Mouse (Mus musculus) CH12.LX (cell line): ENCODE results near the gene Paqr5. TPM values are rescaled to one million over a fixed set of nuclear protein-coding genes. Genes with fewer than 3 reads are reported as not detected.

Experiments
- DNase-seq: peaks from one replicate; pipeline ENCODE4 v3.0.0-alpha.2; 2013; ENCODE audit errors: extremely low read depth
- H3K27ac ChIP-seq: 2 replicates; pipeline ENCODE4 v1.5.1; 2012; ENCODE audit warnings: low read depth, mild to moderate bottlenecking, control low read depth, moderate library complexity; ENCODE audit not compliant: insufficient read depth
- H3K27me3 ChIP-seq: replicated peaks from 2 replicates; pipeline ENCODE3; 2012; ENCODE audit warnings: inconsistent platforms
- H3K36me3 ChIP-seq, 2 experiments: replicated peaks in 1 of 2; 2 replicates each; pipeline versions ENCODE3 to v1.6.1; 2012; ENCODE audit warnings: inconsistent platforms in 1 of 2, low read length in 1 of 2, mild to moderate bottlenecking in 1 of 2, mixed read lengths in 1 of 2, moderate library complexity in 1 of 2; ENCODE audit not compliant: control insufficient read depth in 1 of 2, insufficient read depth in 1 of 2
- H3K4me1 ChIP-seq, 2 experiments: 2 replicates each; pipeline ENCODE4 v1.6.1; 2012; ENCODE audit warnings: inconsistent platforms in 1 of 2, moderate library complexity in 1 of 2; ENCODE audit not compliant: insufficient read depth in 2 of 2, control insufficient read depth in 1 of 2
- H3K4me2 ChIP-seq: 2 replicates; pipeline ENCODE4 v1.6.1; 2012; ENCODE audit warnings: low read depth, mild to moderate bottlenecking, control low read depth; ENCODE audit not compliant: poor library complexity, insufficient read depth, severe bottlenecking
- H3K4me3 ChIP-seq, 3 experiments: fragments of 150-350 bp in 1 of 3; sonication (generic) in 1 of 3; replicated peaks in 1 of 3; 2 replicates each; pipeline versions ENCODE3 to v1.5.1; 2011 to 2012; ENCODE audit warnings: low read depth in 2 of 3, low read length in 2 of 3, mild to moderate bottlenecking in 2 of 3, moderate library complexity in 2 of 3, control low read depth in 1 of 3, improper control_type of control experiment in 1 of 3, inconsistent platforms in 1 of 3, mixed read lengths in 1 of 3; ENCODE audit not compliant: poor library complexity in 1 of 3
- H3K79me2 ChIP-seq: replicated peaks from 2 replicates; pipeline ENCODE4 v1.6.1; 2012; ENCODE audit warnings: mild to moderate bottlenecking, moderate library complexity; ENCODE audit not compliant: control insufficient read depth, poor library complexity, insufficient read depth, severe bottlenecking; ENCODE audit errors: extremely low read depth
- H3K9ac ChIP-seq: 2 replicates; pipeline ENCODE4 v1.6.1; 2012; ENCODE audit warnings: low read depth, mild to moderate bottlenecking, control low read depth, moderate library complexity; ENCODE audit not compliant: insufficient read depth
- H3K9me3 ChIP-seq: replicated peaks from 2 replicates; pipeline ENCODE3; 2012; ENCODE audit warnings: low read length, inconsistent platforms, mixed read lengths
- CHD1 ChIP-seq: IDR thresholded peaks from 2 replicates; pipeline ENCODE4 v1.6.1; 2012; ENCODE audit warnings: low read depth, low read length, improper control_type of control experiment, inconsistent platforms
- CHD2 ChIP-seq: IDR thresholded peaks from 2 replicates; pipeline ENCODE4 v1.6.1; 2011; ENCODE audit warnings: low read length, improper control_type of control experiment
- E2F4 ChIP-seq: IDR thresholded peaks from 2 replicates; pipeline ENCODE4 v1.6.1; 2011; ENCODE audit warnings: low read depth, low read length, improper control_type of control experiment; ENCODE audit not compliant: insufficient replicate concordance
- ELF1 ChIP-seq: IDR thresholded peaks from 2 replicates; pipeline ENCODE4 v1.6.1; 2014; ENCODE audit warnings: low read depth, mild to moderate bottlenecking, inconsistent platforms, low read length, improper control_type of control experiment
- EP300 ChIP-seq: IDR thresholded peaks from 2 replicates; pipeline ENCODE4 v1.6.1; 2011; ENCODE audit warnings: low read length, improper control_type of control experiment
- GABPA ChIP-seq: IDR thresholded peaks from 2 replicates; pipeline ENCODE4 v1.6.1; 2012; ENCODE audit warnings: low read depth, low read length, improper control_type of control experiment, inconsistent platforms; ENCODE audit not compliant: insufficient replicate concordance
- HCFC1 ChIP-seq: IDR thresholded peaks from 2 replicates; pipeline ENCODE4 v1.6.1; 2012; ENCODE audit warnings: low read depth, mild to moderate bottlenecking, inconsistent platforms, low read length, improper control_type of control experiment
- JUN ChIP-seq: IDR thresholded peaks from 2 replicates; pipeline ENCODE4 v1.6.1; 2011; ENCODE audit warnings: low read depth, mild to moderate bottlenecking, low read length, improper control_type of control experiment, moderate library complexity; ENCODE audit not compliant: insufficient read depth
- JUND ChIP-seq: conservative IDR thresholded peaks from 2 replicates; pipeline ENCODE4 v1.6.1; 2011; ENCODE audit warnings: low read depth, low read length, improper control_type of control experiment
- KAT2A ChIP-seq: IDR thresholded peaks from 2 replicates; pipeline ENCODE4 v1.6.1; 2012; ENCODE audit warnings: low read length, improper control_type of control experiment, inconsistent platforms; ENCODE audit not compliant: insufficient replicate concordance
- MAX ChIP-seq: IDR thresholded peaks from 2 replicates; pipeline ENCODE4 v1.6.1; 2011; ENCODE audit warnings: low read length, improper control_type of control experiment
- MAZ ChIP-seq: IDR thresholded peaks from 2 replicates; pipeline ENCODE4 v1.6.1; 2012; ENCODE audit warnings: low read depth, mild to moderate bottlenecking, inconsistent platforms, low read length, improper control_type of control experiment, moderate library complexity
- NRF1 ChIP-seq: IDR thresholded peaks from 2 replicates; pipeline ENCODE4 v1.6.1; 2014; ENCODE audit warnings: low read depth, mild to moderate bottlenecking, inconsistent platforms, low read length, improper control_type of control experiment, moderate library complexity
- PAX5 ChIP-seq: IDR thresholded peaks from 2 replicates; pipeline ENCODE4 v1.6.1; 2012; ENCODE audit warnings: low read length, inconsistent platforms, mixed read lengths
- RAD21 ChIP-seq: IDR thresholded peaks from 2 replicates; pipeline ENCODE4 v1.6.1; 2011; ENCODE audit warnings: low read depth, mild to moderate bottlenecking, low read length, improper control_type of control experiment, moderate library complexity
- RCOR1 ChIP-seq: conservative IDR thresholded peaks from 2 replicates; pipeline ENCODE4 v1.6.1; 2012; ENCODE audit warnings: low read depth, mild to moderate bottlenecking, inconsistent platforms, low read length, improper control_type of control experiment
- SMC3 ChIP-seq: IDR thresholded peaks from 2 replicates; pipeline ENCODE4 v1.6.1; 2011; ENCODE audit warnings: low read depth, low read length, improper control_type of control experiment
- TBP ChIP-seq: conservative IDR thresholded peaks from 2 replicates; pipeline ENCODE4 v1.6.1; 2011; ENCODE audit warnings: low read depth, low read length, improper control_type of control experiment
- TCF12 ChIP-seq: IDR thresholded peaks from 2 replicates; pipeline ENCODE4 v1.6.1; 2014; ENCODE audit warnings: low read depth, mild to moderate bottlenecking, inconsistent platforms, low read length, improper control_type of control experiment
- UBTF ChIP-seq: IDR thresholded peaks from 2 replicates; pipeline ENCODE4 v1.6.1; 2012; ENCODE audit warnings: low read depth, mild to moderate bottlenecking, inconsistent platforms, low read length, improper control_type of control experiment, moderate library complexity
- ZMIZ1 ChIP-seq: IDR thresholded peaks from 2 replicates; pipeline ENCODE4 v1.6.1; 2012; ENCODE audit warnings: low read depth, mild to moderate bottlenecking, inconsistent platforms, low read length, improper control_type of control experiment
- ZNF384 ChIP-seq: IDR thresholded peaks from 2 replicates; pipeline ENCODE4 v1.6.1; 2012; ENCODE audit warnings: low read depth, low read length, improper control_type of control experiment, inconsistent platforms
- dilution Hi-C: fragments of 300-500 bp; cut with MboI; formaldehyde crosslinking; loops from 2 replicates; pipeline ENCODE4 v1.14.3; 2020; ENCODE audit warnings: low sequenced_read_pairs; ENCODE audit not compliant: extremely low pct_unique_long_range_greater_than_20kb, extremely low pct_ligation_motif_present
- in situ Hi-C: fragments of 300-500 bp; cut with MboI; formaldehyde crosslinking; loops from 3 replicates; pipeline ENCODE4 v1.14.3; 2019; ENCODE audit warnings: low sequenced_read_pairs, low pct_ligation_motif_present, low pct_unique_long_range_greater_than_20kb, mixed read lengths
- polyA plus RNA-seq: library from polyadenylated mRNA; unstranded; fragments of >175 nt; gene quantifications from 2 replicates; pipeline ENCODE4 v1.2.1, GENCODE M21; 2012; ENCODE audit warnings: low read depth; ENCODE audit not compliant: insufficient read length
- total RNA-seq, 2 experiments: library from RNA; depleted of rRNA; stranded (reverse); fragments of 300-350 nt in 1 of 2; fragments of >200 nt in 1 of 2; gene quantifications; 2 replicates each; pipeline ENCODE4 v1.2.3; 2012 to 2014

Paqr5 gene
- total and polyA plus RNA-seq, 3 experiments: 0.38 to 0.43 (median 0.39) TPM

DNA sequence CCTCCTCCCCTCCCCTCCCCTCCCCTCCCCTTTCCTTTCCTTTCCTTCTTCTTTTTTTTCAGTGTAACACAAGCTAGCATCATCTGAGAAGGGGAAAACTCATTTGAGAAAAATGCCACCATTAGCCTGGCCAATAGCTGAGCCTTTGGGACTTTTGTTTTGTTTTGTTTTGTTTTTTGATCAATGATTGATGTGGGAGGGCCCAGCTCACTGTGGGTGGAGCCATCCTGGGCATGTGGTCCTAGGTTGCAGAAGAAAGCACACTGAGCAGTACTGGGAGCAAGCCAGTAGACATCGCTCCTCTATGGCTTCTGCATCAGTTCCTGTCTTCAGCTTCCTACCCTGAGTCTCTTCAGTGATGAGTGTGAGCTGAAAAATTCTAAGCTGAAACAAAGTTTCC lies 9.2 kb upstream of the Paqr5 start:
- Histone ChIP-seq H3K4me3 (no peak overlapping the region), H3K4me2 (no peak overlapping the region), H3K79me2 (no peaks in the 10 kb centered on the region), H3K36me3 (no peaks in the 10 kb centered on the region), H3K9me3 (peaks cover 8% of the 10 kb centered on the region), H3K9ac (no peak overlapping the region), H3K27me3 (peaks cover 15% of the 10 kb centered on the region), H3K27ac (no peak overlapping the region), H3K4me1 (peaks cover under 1 to 13% of the 10 kb centered on the region in 2 experiments)
- in situ Hi-C loops (loop anchor here (25.0 kb wide), 1 partner anchor 526 kb away; no protein-coding TSS in a partner anchor), dilution Hi-C loops (no loop called here)
- no peak for TF ChIP-seq RCOR1
- no peak for TF ChIP-seq JUND
- no peak for TF ChIP-seq NRF1
- no peak for TF ChIP-seq JUN
- TF ChIP-seq TCF12: no peak
- no peak for DNase-seq

DNA sequence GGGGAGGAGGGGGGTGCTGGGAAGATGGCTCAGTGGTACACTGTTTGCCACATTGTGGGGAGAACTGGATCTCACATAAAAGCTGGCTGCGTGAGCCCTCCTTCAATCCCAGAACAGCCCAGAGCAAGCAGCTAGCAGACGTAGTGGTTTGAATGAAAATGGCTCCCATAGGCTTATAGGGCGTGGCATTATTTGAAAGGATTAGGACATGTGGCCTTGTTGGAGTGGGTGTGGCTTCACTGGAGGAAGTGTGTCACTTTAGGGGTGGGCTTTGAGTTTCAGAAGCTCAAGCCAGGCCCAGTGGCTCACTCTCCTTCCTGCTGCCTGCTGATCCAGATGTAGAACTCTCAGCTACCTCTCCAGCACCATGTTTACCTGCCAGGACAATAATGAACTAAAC lies 5.5 kb upstream of the Paqr5 start:
- in situ Hi-C loops: loop anchor here (25.0 kb wide), 1 partner anchor 530 kb away; no protein-coding TSS in a partner anchor
- no peak for TF ChIP-seq RAD21
- TF ChIP-seq PAX5: no peak
- TF ChIP-seq E2F4: no peak
- TF ChIP-seq CHD2: no peak
- TF ChIP-seq EP300: no peak
- TF ChIP-seq CHD1: no peak
- TF ChIP-seq ELF1: no peak
- TF ChIP-seq HCFC1: no peak
- no peak for TF ChIP-seq GABPA
- no peak for TF ChIP-seq MAZ
- TF ChIP-seq TCF12: no peak
- no peak for TF ChIP-seq TBP
- TF ChIP-seq UBTF: no peak
- TF ChIP-seq JUND: no peak
- TF ChIP-seq ZMIZ1: no peak
- TF ChIP-seq JUN: no peak
- TF ChIP-seq KAT2A: no peak
- no peak for TF ChIP-seq SMC3
- no peak for TF ChIP-seq MAX
- no peak for TF ChIP-seq ZNF384
- dilution Hi-C loops: no loop called here
- H3K27me3 ChIP-seq: peaks cover 38% of the 10 kb centered on the region
- H3K9me3 ChIP-seq: peaks cover 8% of the 10 kb centered on the region
- H3K4me1 ChIP-seq: peaks cover 3 to 5% of the 10 kb centered on the region in 2 experiments
- H3K79me2 ChIP-seq: no peaks in the 10 kb centered on the region
- H3K9ac ChIP-seq: no peak overlapping the region
- DNase-seq: no peak
- no peaks in the 10 kb centered on the region for H3K36me3 ChIP-seq
- no peak overlapping the region for H3K27ac ChIP-seq
- H3K4me2 ChIP-seq: no peak overlapping the region
- no peak overlapping the region for H3K4me3 ChIP-seq
